Mouse (Mus musculus) C2C12 (cell line): ENCODE measurements around the gene Rmi1.

Experiments
- CTCF ChIP-seq: IDR thresholded peaks from one replicate; pipeline ENCODE4 v1.5.1; 2011; ENCODE audit not compliant: control insufficient read depth, insufficient read depth, insufficient read length
- MAX ChIP-seq: IDR thresholded peaks from one replicate; pipeline ENCODE4 v1.6.1; 2011; ENCODE audit warnings: mild to moderate bottlenecking, control low read depth
- MYOD1 ChIP-seq: IDR thresholded peaks from one replicate; pipeline ENCODE4 v1.6.1; 2011; ENCODE audit warnings: low read depth; ENCODE audit not compliant: control insufficient read depth, insufficient read length
- USF1 ChIP-seq: IDR thresholded peaks from one replicate; pipeline ENCODE4 v1.6.1; 2011; ENCODE audit warnings: low read depth, mild to moderate bottlenecking, control low read depth, moderate library complexity

DNA sequence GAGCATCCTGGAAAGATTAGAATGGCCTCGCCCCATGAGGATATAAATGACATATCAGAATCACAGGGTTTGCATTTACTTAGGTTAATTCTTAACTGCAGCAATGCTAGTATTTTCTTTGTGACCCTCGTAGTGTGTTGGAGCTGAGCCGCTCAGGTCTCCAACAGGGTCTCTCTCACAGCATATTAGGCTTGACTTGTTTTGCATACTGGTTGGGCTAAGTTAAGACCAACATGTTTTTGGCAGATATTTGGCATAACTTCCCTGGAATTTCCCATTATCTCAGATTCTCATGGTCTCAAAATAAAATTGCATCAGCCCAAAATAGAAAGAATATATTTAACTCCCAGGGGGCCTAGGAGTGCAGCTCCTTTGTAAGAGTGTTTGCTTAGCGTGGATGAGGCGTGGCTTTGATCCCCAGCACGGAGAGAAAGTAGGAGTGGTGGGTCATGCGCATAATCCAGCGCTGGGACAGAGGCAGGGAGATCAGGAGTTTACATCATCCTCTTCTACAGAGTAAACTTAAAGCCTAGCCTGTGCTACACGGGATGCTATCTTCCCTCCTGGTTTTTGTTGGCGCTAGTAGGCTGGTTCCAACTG lies 21.1 kb downstream of the Rmi1 start:
- no peak for TF ChIP-seq CTCF
- no peak for TF ChIP-seq MAX
- no peak for TF ChIP-seq USF1
- TF ChIP-seq MYOD1: no peak
